Mouse (Mus musculus) kidney, postnatal 14 days (tissue): ENCODE measurements at regions not wholly inside any gene's neighbourhood (a gene's known extent, or its start where the extent isn't known, plus 50 kb on each side); places are given as distances from the start of the nearest gene placed in this dataset.

Experiments used
- DNase-seq: peaks from one replicate; pipeline ENCODE4 v3.0.0; 2022; ENCODE audit warnings: mixed read lengths

DNA sequence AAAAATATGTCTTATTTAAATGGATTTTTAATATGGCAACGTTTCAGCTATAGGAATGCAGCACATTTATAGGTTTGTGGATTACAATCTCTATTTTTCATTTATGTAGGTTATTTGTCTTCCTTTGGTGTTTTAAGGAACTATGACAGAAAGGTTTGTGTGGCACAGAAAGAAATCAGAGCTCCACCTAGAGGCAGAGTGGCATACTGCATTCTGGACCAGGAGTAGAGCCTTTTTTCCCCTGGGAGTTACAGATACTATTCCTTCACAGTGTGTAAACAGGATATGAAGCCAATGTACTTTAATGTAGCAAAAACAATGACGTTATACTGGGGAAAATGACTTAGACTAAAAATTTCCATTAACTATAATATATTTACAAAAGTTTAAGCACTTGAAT, 94.9 kb upstream of the St8sia4 start:
- DNase-seq: peak; percentile 60

DNA sequence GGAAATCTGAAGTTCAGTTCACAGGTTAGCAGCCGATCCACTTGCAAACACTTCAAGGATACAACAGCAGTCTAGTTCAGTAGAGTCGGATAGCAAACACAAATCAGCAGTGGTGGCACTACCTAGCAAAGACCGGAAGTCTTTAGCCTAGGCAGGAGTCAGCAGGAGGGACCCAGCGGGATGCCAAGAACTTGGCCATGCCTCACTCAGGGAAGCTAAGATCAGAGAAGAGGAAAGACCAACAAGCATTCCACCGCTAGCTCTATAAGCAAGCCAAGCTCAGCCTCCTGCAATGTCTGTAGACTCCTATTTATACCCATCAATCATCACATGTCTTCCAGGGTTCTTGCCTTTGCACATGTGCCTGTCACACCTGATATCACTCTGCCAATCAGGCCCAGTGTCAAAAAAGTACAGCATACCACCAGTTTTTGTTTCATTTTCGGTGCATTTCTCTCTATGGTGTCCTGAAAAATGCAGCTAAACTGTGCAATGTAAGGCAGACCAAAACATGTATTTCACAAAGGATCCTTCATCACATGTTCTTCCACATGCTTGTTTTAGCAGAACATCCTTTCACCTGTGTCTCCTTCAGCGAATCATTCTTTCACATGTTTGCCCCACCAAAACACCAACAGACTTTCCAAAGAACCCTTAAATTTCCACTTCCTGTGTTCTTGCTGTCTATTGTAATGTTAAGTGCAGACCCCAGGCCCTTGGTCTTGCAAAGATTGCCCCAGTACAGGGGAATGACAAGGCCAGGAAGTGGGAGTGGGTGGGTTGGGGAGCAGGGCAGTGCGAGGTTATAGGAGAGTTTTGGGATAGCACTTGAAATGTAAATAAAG, 86.9 kb upstream of the St8sia4 start:
- DNase-seq: no peak

GRCm38 (mm10) chr1:95753517-95753916, 86.1 kb upstream of the St8sia4 start:
- DNase-seq: no peak

DNA sequence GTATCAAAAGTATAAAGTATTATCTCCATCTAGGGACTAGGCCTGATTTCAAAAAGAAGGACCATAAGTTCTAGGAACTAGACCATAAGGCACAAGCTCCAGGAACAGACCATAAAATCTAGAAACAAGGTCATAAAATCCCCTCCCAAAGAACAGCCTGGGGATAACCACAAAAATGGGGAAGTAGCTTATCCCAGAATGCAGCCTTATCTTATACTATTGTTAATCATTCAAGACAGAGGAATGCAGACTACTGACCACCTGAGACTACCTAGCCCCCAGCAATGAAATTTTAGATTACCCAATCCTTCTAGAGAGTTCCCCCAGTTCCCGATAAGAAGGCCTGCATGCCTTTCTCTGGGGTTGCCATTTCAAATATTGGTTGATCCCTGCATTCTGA, 81.6 kb upstream of the St8sia4 start:
- DNase-seq: no peak

DNA sequence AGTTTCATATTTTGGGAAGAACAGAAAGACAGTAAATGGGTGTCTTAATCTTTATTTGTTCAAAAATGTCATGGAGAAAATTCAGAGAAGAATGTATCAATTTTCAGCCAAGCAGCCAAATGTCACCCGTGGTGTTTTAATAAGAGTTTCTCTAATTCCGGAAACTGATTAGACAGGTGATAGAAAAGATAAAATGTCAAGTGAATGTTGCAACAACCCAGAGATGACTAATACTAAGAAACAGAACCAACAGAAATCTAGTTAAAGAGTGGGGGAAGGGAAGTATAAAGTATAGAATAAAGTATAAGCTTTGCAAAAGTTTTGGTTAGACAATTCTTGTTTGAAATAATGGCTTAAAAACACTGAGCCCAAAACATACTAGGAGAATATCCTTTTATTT, 79.9 kb upstream of the St8sia4 start:
- DNase-seq: no peak

DNA sequence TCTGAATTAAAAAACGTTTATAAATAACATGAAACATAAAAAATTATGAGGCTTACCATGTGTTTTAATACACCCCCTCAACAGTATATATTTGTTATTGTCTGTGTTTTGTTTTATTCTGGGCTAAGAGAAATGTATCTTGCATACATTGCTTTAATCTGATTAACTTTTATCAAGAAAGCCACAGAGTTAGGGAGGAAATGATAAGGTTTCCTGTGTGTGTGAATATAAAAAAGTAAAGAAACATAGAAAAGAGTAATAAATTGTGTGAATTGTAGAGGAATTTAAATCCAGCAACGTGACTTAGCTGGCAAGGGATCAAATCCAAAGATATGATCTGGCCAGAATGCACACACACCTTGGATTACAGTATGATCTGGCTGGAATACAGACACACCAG, 77.1 kb upstream of the St8sia4 start:
- no peak for DNase-seq

GRCm38 (mm10) chr1:95743334-95743733, 76.0 kb upstream of the St8sia4 start:
- DNase-seq: no peak

GRCm38 (mm10) chr1:95719449-95719848, 52.1 kb upstream of the St8sia4 start:
- no peak for DNase-seq

GRCm38 (mm10) chr1:95718794-95719193, 51.4 kb upstream of the St8sia4 start:
- DNase-seq: no peak
